Mouse (Mus musculus) C2C12 (cell line): ENCODE measurements around the gene Fbxo2. TPM values are rescaled to one million over a fixed set of nuclear protein-coding genes. Genes with fewer than 3 reads are reported as not detected.

Experiments
- H3K27me3 ChIP-seq: one replicate; pipeline ENCODE4 v1.6.1; 2011; ENCODE audit not compliant: control insufficient read depth, insufficient read depth, insufficient read length
- H3K36me3 ChIP-seq: one replicate; pipeline ENCODE4 v1.6.1; 2011; ENCODE audit not compliant: control insufficient read depth, insufficient read depth
- H3K4me3 ChIP-seq: one replicate; pipeline ENCODE4 v1.5.1; 2011; ENCODE audit warnings: mild to moderate bottlenecking, control low read depth; ENCODE audit not compliant: poor library complexity, insufficient read depth, severe bottlenecking
- H3K79me2 ChIP-seq: one replicate; pipeline ENCODE4 v1.6.1; 2011; ENCODE audit not compliant: control insufficient read depth, insufficient read depth
- H3K79me3 ChIP-seq: one replicate; pipeline ENCODE4 v1.6.1; 2011; ENCODE audit warnings: low read depth, control low read depth
- H3ac ChIP-seq: one replicate; pipeline ENCODE3; 2011; ENCODE audit warnings: low read depth; ENCODE audit not compliant: control insufficient read depth, insufficient read length
- CEBPB ChIP-seq: IDR thresholded peaks from one replicate; pipeline ENCODE4 v1.6.1; 2011; ENCODE audit warnings: low read depth, mild to moderate bottlenecking, control low read depth, moderate library complexity
- CTCF ChIP-seq: IDR thresholded peaks from one replicate; pipeline ENCODE4 v1.5.1; 2011; ENCODE audit not compliant: control insufficient read depth, insufficient read depth, insufficient read length
- FOSL1 ChIP-seq: IDR thresholded peaks from one replicate; pipeline ENCODE4 v1.8.0; 2011; ENCODE audit warnings: mild to moderate bottlenecking, low read length; ENCODE audit not compliant: poor library complexity, insufficient read depth, severe bottlenecking
- MAX ChIP-seq: IDR thresholded peaks from one replicate; pipeline ENCODE4 v1.6.1; 2011; ENCODE audit warnings: mild to moderate bottlenecking, control low read depth
- MYOD1 ChIP-seq: IDR thresholded peaks from one replicate; pipeline ENCODE4 v1.6.1; 2011; ENCODE audit warnings: low read depth; ENCODE audit not compliant: control insufficient read depth, insufficient read length
- MYOG ChIP-seq: IDR thresholded peaks from one replicate; pipeline ENCODE4 v1.6.1; 2011; ENCODE audit not compliant: control insufficient read depth, insufficient read length; ENCODE audit errors: extremely low read depth
- USF1 ChIP-seq: IDR thresholded peaks from one replicate; pipeline ENCODE4 v1.6.1; 2011; ENCODE audit warnings: low read depth, mild to moderate bottlenecking, control low read depth, moderate library complexity
- polyA plus RNA-seq: library from polyadenylated mRNA; unstranded; fragments of >200 nt; fragmentation: generic; extraction: Trizol; gene quantifications from one replicate; pipeline ENCODE4 v1.2.1, GENCODE M21; 2012; ENCODE audit warnings: missing spikeins

The Fbxo2 gene
- polyA plus RNA-seq, 1 experiment = 14.2 TPM

GRCm38 (mm10) chr4:148140098-148141011 lies 20.1 kb upstream of the Fbxo2 start:
- peaks cover 17% of the 10 kb centered on the region for H3K27me3 ChIP-seq
- H3K4me3 ChIP-seq = peak overlapping the region; percentile 59
- peaks cover 1% of the 10 kb centered on the region for H3K36me3 ChIP-seq
- H3K79me3 ChIP-seq = no peaks in the 10 kb centered on the region
- peak overlapping the region; percentile 66 for H3ac ChIP-seq
- no peaks in the 10 kb centered on the region for H3K79me2 ChIP-seq
- TF ChIP-seq CTCF (peak; percentile 67), MYOD1 (no peak)

GRCm38 (mm10) chr4:148143721-148144120 lies 16.7 kb upstream of the Fbxo2 start:
- Histone ChIP-seq H3K4me3 (no peak overlapping the region), H3K79me2 (no peaks in the 10 kb centered on the region), H3K79me3 (no peaks in the 10 kb centered on the region), H3K36me3 (peaks cover 12% of the 10 kb centered on the region), H3ac (no peak overlapping the region), H3K27me3 (no peaks in the 10 kb centered on the region)
- TF ChIP-seq MYOG (no peak), MYOD1 (no peak), MAX (no peak), FOSL1 (no peak), CEBPB (no peak), CTCF (no peak), USF1 (no peak)

- no peaks in the 10 kb centered on the region for H3K79me2 ChIP-seq
- TF ChIP-seq MYOD1 (no peak), FOSL1 (no peak), CTCF (no peak), MAX (no peak)
- H3K36me3 ChIP-seq = peaks cover 12% of the 10 kb centered on the region
- no peak overlapping the region for H3K4me3 ChIP-seq
- H3K79me3 ChIP-seq = no peaks in the 10 kb centered on the region
- H3K27me3 ChIP-seq = no peaks in the 10 kb centered on the region
- H3ac ChIP-seq = no peak overlapping the region
Observed at GRCm38 (mm10) chr4:148147714-148148113, 12.7 kb upstream of the Fbxo2 start.

- Histone ChIP-seq H3K79me2 (no peaks in the 10 kb centered on the region), H3K36me3 (peaks cover 12% of the 10 kb centered on the region), H3ac (no peak overlapping the region), H3K27me3 (no peaks in the 10 kb centered on the region), H3K79me3 (no peaks in the 10 kb centered on the region), H3K4me3 (no peak overlapping the region)
- TF ChIP-seq CEBPB = no peak
- no peak for TF ChIP-seq CTCF
- no peak for TF ChIP-seq MYOD1
- TF ChIP-seq MAX = no peak
- no peak for TF ChIP-seq FOSL1
- no peak for TF ChIP-seq USF1
- no peak for TF ChIP-seq MYOG
Observed at GRCm38 (mm10) chr4:148149540-148149939, 10.9 kb upstream of the Fbxo2 start.

- no peak for TF ChIP-seq MAX
- TF ChIP-seq FOSL1 = no peak
- TF ChIP-seq CEBPB = no peak
- no peak for TF ChIP-seq USF1
- TF ChIP-seq MYOG = no peak
- TF ChIP-seq MYOD1 = no peak
- no peak for TF ChIP-seq CTCF
- Histone ChIP-seq H3K79me2 (no peaks in the 10 kb centered on the region), H3K79me3 (no peaks in the 10 kb centered on the region), H3K36me3 (peaks cover 12% of the 10 kb centered on the region), H3K4me3 (no peak overlapping the region), H3ac (no peak overlapping the region), H3K27me3 (no peaks in the 10 kb centered on the region)
Observed at GRCm38 (mm10) chr4:148150242-148150641, 10.2 kb upstream of the Fbxo2 start.

DNA sequence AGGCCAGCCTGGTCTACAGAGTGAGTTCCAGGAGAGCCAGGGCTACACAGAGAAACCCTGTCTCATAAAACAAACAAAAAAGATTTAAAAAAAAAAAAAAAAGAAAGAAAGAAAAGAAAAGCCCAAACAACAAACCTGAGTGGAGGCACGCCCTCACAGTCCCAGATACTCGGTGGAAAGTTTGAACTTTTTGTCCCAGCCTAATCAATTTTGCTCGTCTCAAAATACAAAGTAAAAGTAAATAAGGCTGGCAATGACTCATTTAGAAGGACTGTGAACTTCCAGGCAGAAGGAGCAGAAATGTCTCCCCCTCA lies 9.5 kb upstream of the Fbxo2 start:
- Histone ChIP-seq H3K4me3 (peak overlapping the region; percentile 45), H3K79me3 (no peaks in the 10 kb centered on the region), H3ac (no peak overlapping the region), H3K36me3 (peaks cover 5% of the 10 kb centered on the region), H3K79me2 (no peaks in the 10 kb centered on the region), H3K27me3 (no peaks in the 10 kb centered on the region)
- no peak for TF ChIP-seq CTCF
- no peak for TF ChIP-seq MYOG
- TF ChIP-seq FOSL1 = no peak
- TF ChIP-seq CEBPB = no peak
- no peak for TF ChIP-seq MYOD1
- TF ChIP-seq MAX = no peak
- TF ChIP-seq USF1 = no peak
